Mouse (Mus musculus): ENCODE measurements around the gene Rev3l.
A peak's percentile ranks its signal among the peaks of the same experiment; 100 is the strongest.
"Not testable (repeated sequence)": the region's sequence is repeated elsewhere in the genome, so short reads cannot be mapped to it uniquely, and the experiment has no call there.

Rev3l gene

DNA sequence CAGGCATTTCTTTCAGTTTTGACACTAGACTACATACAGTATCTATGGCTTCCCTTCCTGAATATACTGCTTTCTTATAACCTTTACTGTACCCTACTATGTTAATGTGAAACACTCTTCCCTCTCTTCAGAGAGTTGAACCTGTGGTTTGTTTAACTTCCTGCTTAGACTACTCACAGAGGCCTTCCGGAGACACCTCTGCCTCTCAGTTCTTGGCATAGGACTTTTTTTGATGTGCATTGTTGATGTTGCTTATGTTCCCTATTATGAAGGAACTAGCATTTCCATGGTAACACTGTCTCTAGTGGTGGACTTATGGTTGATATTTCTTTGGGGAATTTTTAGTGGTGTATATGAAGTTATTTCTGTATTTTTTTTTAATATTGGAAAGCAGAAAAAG is 61.4 kb downstream of the Rev3l start:
- DNase-seq = no peak

- DNase-seq = peak; percentile 59
These were observed 79.6 kb downstream of the Rev3l start for GRCm38 (mm10) chr10:39811507-39811906.

DNA sequence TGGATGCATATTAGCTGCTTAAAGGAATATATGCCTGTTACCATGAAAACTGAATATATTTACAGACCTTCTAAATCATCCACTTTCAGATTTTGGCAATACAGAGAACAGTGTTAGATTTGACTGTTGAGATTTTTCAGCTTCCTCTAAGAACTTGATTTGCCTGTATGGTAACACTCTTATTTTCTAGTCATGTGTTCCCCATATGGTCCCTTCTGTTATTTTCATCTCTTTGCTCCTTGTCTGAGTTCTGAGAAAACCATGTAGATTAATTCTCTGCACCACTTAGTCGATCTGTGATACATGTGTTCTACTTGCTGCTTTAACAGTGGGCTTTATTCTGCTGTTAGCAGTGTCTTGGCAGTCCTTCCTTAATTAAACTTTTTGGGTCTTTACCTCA is 110.7 kb downstream of the Rev3l start:
- no peak for DNase-seq

- no peak for DNase-seq
These were observed 133.6 kb downstream of the Rev3l start for GRCm38 (mm10) chr10:39865509-39865908.

DNA sequence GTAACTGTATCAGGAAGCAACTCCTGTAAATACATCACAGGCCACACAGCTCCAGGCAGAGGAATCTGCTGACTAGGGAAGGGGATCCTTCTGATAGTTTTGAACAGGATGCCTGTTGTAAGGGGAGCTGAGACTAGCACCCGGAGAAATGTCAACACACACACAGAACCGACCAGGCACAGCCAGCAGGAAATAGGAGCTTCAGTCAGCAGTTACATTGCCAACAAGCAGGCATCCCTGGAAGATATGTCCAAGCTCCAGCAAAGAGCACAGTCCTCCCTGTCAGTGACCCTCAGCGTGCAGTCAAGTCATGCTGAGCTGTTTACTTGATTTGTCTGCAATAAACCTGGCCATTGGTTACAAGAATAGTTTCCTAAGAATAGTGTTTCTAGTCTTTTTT is 156.7 kb downstream of the Rev3l start:
- DNase-seq = no peak

DNA sequence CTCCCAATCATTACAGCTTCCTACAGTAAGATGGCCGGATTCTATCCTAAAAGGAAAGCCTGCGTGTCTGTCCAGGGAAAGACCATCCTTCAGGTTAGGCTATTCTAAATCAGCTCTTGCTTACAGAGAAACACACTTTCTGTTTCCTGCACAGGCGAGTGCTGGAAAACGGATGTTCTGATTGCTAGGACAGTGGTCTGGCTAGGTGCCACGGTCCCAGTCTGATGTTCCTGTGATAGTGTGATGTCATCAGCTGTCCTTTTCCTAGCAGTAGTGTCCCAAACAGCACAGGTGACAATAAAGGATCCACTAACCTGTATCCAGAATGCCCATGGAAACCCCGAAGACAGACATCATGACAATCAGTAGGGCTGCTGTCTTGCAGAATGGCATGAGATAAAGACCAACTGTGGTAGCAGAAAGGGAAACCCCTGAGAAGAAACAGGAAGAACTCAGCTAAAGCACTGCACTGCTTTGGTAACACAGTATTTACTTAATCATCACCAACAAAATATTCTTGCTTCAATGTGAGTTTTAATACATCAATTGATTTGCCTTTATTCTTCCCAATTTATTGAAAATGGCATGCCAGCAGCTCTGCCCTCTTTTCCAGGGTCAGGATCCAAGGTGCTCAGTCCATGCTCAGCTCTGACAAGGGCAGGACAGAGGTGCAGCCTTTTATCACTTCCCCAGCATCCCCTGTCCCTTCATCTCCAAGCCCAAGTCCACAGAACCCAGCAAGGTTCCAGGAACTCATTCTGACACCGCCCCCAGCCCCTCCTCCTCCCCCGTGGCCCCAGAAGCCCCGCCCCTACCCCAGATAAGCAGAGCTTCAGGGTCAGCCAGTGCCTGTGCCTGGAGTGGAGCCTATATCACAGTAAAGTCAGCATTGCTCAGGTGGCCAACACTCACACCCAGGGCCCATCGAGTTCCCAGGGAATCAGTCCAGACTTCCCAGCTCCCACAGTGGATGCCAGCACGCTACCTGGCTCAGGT is 162.1 kb downstream of the Rev3l start:
- DNase-seq = peak; percentile 21

GRCm38 (mm10) chr10:39896503-39896902 is 164.6 kb downstream of the Rev3l start:
- DNase-seq = no peak

DNA sequence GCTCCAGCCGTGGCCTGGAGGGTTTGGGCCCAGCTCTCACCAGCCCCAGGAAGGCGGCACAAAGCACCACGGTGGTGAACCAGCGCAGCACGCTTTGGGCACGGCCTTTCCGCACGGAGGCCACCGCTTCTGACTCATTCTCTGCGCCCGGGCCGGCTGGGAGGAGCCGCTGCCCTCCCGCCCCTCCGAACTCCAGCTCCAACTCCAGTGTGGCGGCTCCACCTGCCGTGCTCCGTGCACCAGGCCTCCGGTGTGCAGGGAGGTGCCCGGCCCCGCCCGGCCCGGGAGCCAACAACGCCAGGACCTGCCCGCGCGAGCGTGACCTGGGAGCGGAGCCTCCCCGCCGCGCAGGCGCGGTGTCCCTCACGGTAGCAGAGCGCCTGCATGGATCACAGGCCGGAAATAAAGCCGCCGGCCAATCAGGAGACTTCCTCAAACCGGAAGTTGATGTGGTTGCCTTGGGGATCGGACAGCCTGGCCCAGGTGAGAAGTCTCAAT is 167.0 kb downstream of the Rev3l start, which contains the start of gene Mfsd4b4:
Gene Mfsd4b4 (minus strand): TSS at position 365 of the 498 bp plus-strand sequence.
- peak; percentile 90 for DNase-seq

DNA sequence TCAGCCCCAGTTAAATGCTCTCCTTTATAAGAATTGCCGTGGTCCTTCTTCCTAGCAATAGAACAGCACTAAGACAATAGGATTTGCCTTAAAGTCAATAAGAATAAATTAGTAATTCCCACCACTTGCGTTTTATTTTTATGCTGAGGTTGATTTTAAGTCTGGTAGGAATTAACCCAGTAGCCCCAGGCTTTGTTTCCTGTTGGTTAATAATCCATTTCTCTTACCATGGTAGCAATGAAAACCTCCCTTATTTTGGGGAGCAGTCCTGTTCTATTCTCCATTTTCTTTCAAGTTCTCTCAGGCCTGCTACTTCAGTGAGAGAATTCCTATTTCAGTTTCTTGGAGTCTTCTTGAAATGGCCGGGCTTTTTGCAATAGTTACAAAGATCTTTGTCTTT is 172.3 kb downstream of the Rev3l start:
- DNase-seq = no peak

DNA sequence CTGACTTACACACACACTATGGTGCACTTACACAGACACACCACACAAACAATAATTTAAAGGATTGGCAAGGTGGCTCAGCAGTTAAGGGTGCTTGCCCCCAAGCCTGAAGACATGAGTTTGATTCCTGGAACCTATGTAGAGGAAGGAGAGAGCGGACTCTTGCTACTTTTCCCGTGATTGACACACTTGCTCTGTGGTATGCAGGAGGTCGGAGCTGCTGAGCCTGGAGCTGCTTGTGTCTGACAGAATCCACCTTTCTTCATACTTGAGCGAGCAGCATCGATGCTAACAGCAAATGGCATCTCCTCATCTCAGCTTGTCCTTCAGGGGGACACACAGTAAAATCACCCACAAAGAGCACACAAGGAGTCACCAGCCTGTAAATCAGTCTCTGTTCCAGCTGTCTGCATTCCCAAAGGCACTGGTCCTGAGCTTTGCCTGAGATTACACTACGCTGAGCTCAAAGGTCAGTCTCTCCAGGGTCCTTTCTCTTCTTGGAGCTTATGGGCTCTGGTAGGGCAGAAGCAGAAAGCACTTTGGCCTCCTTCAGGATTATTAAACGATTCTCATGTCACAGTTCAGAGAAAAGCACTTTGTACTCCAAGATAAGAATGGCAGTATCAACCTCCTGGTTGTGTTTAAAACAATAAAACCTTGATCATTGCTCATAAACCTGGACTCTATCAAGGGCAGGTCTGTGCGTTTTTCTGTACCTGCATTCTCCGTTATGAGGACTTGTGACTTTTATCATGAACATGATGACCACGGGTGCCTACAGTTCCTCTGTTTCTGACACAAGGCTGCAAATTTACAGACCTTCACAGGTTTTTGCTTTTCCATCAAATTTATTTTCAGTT is 175.1 kb downstream of the Rev3l start:
- DNase-seq = no peak

DNA sequence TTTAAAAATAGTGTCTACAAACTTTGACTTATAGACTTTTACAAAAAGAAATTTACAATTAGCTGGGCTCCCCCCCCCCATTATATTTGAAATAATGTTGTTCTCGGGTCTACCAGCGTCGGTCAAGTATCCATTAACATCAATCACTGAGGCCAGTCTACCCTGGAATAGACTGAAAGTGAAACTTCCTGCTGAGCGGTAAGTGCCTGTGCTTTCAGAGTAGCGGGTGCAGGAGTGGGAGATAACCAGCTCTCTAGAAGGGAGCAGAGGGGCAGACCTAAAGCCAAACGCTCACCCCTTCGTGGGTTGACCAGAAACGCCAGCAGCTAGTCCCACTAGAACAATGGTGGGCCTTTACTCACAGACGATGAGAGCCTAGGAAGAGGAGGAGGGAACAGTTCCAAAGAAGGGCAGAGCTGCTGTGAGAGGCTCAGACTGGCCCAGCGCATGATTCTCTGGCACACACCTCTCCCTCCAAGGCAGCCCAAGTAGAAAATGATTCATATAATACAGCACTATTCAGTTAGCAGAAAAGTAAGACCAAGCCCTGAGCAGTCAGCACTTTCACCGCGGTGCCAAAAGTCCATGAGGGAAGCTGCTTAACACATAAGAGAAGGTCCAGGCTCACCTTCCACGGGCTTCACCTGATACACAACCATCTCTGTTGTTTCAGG is 177.0 kb downstream of the Rev3l start:
- no peak for DNase-seq

DNA sequence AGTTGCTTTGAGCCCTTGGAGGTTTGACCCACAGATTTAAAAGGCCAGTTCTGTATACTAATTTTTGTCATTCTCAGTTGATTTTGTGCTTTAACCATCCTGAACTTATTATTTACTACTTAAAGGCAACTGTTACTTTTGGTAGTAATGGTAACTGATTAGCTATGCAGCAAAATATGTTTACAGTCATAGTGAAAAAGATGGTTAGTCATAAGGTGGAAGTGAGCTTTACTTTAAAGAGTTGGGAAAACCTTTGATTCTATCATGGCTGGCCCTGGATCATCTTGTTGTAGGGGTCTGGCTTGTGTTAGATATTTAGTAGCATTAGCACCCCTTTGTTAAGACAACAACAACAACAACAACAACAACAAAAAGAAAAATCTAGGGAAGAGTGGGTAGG is 180.7 kb downstream of the Rev3l start:
- DNase-seq = no peak

- DNase-seq = not testable (repeated sequence)
These were observed 192.6 kb downstream of the Rev3l start for GRCm38 (mm10) chr10:39924556-39924955.

All from lung, postnatal 36 days (tissue).